Mouse (Mus musculus): Measurements from ENCODE around the gene Ttll5.

Ttll5 gene

DNA sequence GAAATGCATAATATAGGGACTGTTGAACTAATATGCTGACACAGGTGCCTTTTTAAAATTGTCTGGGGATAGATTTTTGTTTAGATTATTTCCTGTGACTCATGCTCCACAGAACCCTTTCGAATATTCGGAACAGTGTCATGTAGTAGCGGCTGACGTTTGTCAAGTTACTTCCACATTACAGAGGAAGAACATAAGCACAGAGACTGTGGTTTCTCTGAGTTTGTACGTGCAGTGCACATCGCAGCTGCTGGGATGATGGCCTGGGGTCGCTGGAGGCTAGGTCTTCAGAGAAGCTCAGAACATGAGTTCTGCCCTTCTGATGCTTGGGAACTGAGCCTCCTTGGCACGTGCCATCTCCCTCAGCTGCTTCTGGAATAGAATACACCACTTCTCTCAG is 222.9 kb downstream of the Ttll5 start:
- no peak for ATAC-seq (ENCODE audit: low TSS enrichment)

DNA sequence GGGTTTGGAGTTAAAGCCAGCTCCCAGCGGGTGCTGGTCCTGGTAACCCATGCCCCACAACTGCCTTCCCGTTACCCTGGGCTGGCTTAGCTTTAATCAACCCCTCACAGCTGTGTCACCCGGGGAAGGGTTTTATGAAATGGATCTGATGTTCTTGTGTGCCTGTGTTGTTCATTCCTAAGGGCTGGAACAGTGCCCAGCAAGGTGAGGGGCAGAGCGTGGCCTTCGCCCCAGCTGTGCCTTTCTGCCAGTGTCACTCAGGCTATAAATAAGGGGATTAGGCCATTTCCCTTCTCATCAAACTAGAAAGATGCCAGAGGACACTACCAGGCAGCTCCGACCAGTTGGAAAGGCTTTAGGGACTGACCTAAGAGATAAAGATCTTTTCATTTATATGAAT is 225.4 kb downstream of the Ttll5 start:
- ATAC-seq (ENCODE audit: low TSS enrichment): no peak

DNA sequence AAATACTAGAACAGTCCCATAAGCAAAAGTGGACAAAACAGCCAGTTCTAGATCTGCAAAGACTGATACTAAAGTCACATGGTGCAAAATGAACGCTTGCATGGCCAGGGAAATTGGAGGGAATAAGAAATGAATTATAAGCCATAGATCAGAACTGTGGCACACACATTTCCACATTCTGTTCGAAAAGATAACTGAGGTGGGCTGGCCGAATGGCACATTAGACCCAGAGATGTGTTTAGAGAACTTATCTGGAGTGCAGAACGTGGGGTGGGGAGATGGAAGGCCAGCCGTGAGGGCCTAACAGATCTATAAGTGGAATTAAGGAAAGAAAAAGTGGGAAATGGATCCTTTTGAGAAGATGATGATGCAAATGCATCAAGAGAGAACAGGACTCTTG is 227.0 kb downstream of the Ttll5 start:
- ATAC-seq (ENCODE audit: low TSS enrichment): no peak

- no peak for ATAC-seq (ENCODE audit: low TSS enrichment)
Observed at GRCm38 (mm10) chr12:86055306-86055705, 230.8 kb downstream of the Ttll5 start.

DNA sequence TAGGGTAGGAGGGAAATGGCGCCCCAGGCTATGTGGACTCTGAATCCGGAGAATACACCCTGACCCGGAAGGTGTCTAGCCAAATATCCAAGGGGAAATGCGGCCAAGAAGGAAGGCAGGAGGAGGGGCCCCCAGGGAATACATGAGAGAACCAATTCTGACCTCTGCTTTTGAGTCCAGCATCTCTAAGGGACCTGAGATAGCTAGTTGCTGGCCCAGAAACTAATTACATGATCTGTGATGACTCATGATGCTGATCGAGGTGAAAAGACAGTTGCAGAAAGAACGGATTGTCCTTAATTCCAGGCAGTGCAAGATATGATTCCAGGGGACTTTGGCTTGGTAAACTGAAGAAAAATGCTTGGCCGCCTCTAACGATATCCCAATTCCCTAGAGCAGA is 232.5 kb downstream of the Ttll5 start:
- no peak for ATAC-seq (ENCODE audit: low TSS enrichment)

- ATAC-seq (ENCODE audit: low TSS enrichment): 0 out of 2 replicates have a peak, but pooled peaks have one; percentile 13
Observed at GRCm38 (mm10) chr12:86057516-86057915, 233.1 kb downstream of the Ttll5 start.

GRCm38 (mm10) chr12:86059341-86059740 is 234.9 kb downstream of the Ttll5 start:
- ATAC-seq (ENCODE audit: low TSS enrichment): no peak

GRCm38 (mm10) chr12:86064796-86065195 is 240.3 kb downstream of the Ttll5 start:
- ATAC-seq (ENCODE audit: low TSS enrichment): no peak

DNA sequence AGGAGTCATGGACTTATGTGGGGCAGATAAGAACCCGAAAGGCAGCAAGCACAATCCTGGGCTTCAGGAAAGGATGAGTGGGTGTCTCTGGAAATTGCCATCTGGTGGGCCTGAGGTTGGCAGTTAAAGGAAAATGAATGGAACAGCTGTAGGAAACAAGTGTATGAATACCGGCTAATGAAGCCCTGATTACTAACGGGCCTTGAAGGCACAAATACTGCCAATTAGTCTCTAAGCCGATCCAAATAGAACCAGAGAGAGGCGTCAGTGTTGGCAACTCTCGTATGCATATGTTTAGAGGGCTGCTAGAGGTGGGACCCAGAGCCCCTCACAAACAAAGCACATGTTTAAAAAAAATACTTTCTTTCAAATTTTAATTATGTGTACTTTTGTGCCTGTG is 247.0 kb downstream of the Ttll5 start:
- peak; percentile 48; the same call in 1 of the 2 replicates for ATAC-seq (ENCODE audit: low TSS enrichment)

DNA sequence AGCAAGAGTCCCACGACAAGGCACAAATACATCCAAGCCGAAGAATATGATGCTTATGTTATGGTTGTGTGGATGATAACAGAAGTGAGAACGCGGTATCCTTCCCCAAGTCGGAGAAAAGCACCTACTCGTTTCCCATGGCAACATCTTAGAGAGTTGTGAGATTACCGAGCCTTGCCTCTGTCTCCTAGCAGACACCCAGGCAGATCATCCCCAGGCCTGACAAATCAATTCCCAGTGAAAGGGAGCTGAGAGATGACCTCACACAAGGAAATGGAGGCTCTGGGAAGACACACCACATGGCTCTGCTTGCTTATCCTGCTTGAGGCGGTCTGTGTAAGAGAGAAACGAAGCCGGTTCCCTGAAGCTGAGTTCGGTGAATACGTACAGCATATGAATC is 250.2 kb downstream of the Ttll5 start:
- peak; percentile 20; the same call in 1 of the 2 replicates for ATAC-seq (ENCODE audit: low TSS enrichment)

GRCm38 (mm10) chr12:86075358-86075757 is 250.9 kb downstream of the Ttll5 start:
- ATAC-seq (ENCODE audit: low TSS enrichment): no peak

DNA sequence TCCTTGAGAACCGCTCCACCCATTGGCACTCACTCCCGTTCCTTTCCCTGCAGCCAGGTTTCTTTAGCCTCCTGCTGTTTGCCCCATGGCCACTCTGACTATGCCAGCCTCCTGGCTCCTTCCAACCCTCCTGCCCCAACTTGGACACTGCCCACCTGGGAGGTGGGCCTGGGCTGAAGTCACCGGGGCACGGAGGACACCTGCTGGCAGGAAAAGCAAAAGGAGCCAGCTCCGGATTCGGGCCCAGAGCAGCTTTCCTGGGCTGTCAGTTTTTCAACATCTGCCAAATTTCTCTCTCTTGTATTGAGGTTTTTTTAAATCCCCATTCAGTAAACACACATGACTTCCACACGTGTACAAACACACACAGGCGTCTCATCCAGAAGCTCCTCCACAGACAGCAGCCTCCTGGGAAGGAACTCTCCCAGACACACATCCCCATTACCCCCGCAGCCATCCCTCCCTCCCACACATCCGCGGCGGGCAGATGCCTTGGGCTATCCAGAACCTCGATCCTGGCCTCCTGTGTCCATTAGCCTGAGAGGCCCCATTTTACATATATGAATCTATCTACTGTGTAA is 252.0 kb downstream of the Ttll5 start:
- ATAC-seq (ENCODE audit: low TSS enrichment): no peak

DNA sequence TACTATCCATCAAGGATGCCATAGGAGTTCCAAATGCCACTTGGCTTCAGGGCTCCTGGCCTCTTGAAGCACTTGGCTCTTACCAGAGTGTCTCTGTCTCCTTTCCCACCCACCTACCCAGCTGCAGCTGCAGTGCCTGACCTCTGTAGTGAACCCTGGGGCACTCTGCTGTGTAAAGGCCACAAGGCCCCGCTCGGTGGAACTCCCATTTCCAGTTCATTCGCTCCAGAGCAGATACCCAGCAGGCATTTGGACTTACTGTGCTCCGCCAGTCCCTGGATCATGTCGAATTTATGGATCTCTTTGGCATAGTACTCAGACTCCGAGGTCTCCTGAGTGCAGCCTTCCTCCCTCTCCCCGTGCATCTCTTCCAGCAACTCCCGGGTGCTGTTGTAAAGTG is 252.9 kb downstream of the Ttll5 start:
- no peak for ATAC-seq (ENCODE audit: low TSS enrichment)

GRCm38 (mm10) chr12:86077736-86078135 is 253.3 kb downstream of the Ttll5 start:
- no peak for ATAC-seq (ENCODE audit: low TSS enrichment)

DNA sequence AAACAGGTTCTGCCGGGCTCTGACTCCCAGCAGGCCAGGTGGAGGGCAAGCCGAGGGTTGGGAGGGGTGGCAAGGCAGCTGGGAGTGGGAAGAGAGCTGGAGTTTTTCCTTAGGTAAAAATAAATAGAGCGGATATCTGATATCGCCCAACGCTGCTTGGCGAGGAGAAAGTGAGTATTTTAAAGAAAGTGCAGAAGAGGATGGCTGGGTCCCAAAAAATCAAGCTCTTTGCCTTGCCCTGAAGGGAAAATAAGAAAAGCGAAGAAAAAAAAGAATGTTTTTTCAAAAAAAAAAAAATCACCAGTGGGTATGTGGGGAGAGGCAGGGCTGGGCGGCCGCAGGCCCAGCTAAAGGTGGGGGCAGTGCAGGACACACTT is 253.7 kb downstream of the Ttll5 start:
- ATAC-seq (ENCODE audit: low TSS enrichment): no peak

GRCm38 (mm10) chr12:86078553-86079201 is 254.2 kb downstream of the Ttll5 start, which contains the start of gene Tgfb3:
TSS of gene Tgfb3 (minus strand) at chr12:86079041.
- ATAC-seq (ENCODE audit: low TSS enrichment): peak; percentile 33; the same call in 1 of the 2 replicates

GRCm38 (mm10) chr12:86079202-86079667 is 254.8 kb downstream of the Ttll5 start:
- ATAC-seq (ENCODE audit: low TSS enrichment): peak; percentile 62

DNA sequence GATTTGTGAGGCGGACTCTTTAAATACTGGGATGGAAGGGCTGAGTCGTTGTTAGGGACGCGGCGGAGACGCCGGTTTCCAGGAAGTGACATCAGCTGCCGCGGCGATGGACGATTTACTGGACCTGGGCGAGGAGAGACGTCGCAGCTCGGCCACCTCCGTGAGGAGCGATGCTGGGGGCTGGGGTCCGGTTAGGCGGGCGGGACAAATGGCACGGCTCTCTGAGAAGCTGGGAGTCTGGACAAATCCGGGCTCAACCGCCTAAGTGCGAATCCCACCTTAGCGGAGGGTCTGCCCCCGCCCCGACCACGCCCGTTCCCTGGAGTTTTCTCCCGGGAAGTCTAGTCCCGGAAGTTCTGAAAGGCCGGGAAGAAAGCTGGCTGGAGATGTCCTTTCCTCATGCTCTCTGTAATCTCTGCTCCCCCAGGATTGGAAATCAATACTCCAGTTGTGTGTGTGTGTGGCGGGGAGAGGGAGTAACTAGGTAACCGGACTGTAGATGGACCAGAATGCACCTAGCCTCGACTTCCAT is 258.1 kb downstream of the Ttll5 start, which contains the start of gene Ift43:
Gene Ift43 (plus strand): TSS at position 61 of the 532 bp plus-strand sequence.
- ATAC-seq (ENCODE audit: low TSS enrichment): peak; percentile 67

GRCm38 (mm10) chr12:86085873-86086272 is 261.4 kb downstream of the Ttll5 start:
- ATAC-seq (ENCODE audit: low TSS enrichment): peak; percentile 79

GRCm38 (mm10) chr12:86086550-86086949 is 262.1 kb downstream of the Ttll5 start:
- peak; percentile 20; the same call in 1 of the 2 replicates for ATAC-seq (ENCODE audit: low TSS enrichment)

- ATAC-seq (ENCODE audit: low TSS enrichment): no peak
Observed at GRCm38 (mm10) chr12:86088042-86088441, 263.6 kb downstream of the Ttll5 start.

DNA sequence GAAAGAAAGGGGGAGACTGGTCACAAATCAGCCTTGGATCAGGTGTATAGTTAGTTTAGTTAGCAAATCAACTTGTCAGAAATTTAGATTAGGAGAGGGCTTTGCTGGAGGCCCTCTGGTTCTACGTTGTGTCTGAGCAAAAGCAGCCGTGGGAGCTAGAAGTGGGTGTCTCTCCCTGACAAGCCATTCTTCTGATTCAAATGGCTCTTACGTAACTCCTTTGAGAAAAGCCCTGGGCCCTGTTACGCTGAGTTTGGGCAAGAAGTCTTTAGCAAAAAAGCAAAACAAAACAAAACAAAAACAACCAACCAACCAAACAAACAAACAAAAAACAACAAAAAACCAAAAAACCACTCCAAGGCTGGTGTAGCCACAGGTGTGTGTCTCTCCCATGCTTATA is 266.3 kb downstream of the Ttll5 start:
- no peak for ATAC-seq (ENCODE audit: low TSS enrichment)

- ATAC-seq (ENCODE audit: low TSS enrichment): no peak
Observed at GRCm38 (mm10) chr12:86091601-86092132, 267.2 kb downstream of the Ttll5 start.

All from frontal cortex, adult (tissue).